Mouse (Mus musculus) stomach, embryonic 14.5 days (tissue): ENCODE results near the gene Ptprg. TPM values are rescaled to one million over a fixed set of nuclear protein-coding genes. Genes with fewer than 3 reads are reported as not detected.

Experiments used
- ATAC-seq: fragments of 200-750 bp; cut with Nextera tagmentation; 2 replicates; pipeline ENCODE4 v1.8.0; 2017; ENCODE audit warnings: low read depth, moderate TSS enrichment; ENCODE audit not compliant: insufficient number of reproducible peaks, insufficient read depth, low FRiP score
- H3K27ac ChIP-seq: fragments of 300-500 bp; sonication (generic); 2 replicates; pipeline ENCODE4 v1.5.1; 2014; ENCODE audit warnings: mild to moderate bottlenecking, low read length, moderate library complexity, mixed read lengths
- H3K27me3 ChIP-seq: fragments of 300-500 bp; sonication (generic); 2 replicates; pipeline ENCODE4 v1.6.1; 2014; ENCODE audit warnings: low read length, control low read depth, mixed read lengths; ENCODE audit not compliant: control insufficient read depth, insufficient read depth
- H3K36me3 ChIP-seq: fragments of 300-500 bp; sonication (generic); 2 replicates; pipeline ENCODE4 v1.6.1; 2014; ENCODE audit warnings: mild to moderate bottlenecking, control low read depth, low read length, moderate library complexity, mixed read lengths; ENCODE audit not compliant: control insufficient read depth, insufficient read depth
- H3K4me1 ChIP-seq: fragments of 300-500 bp; sonication (generic); 2 replicates; pipeline ENCODE4 v1.6.1; 2014; ENCODE audit warnings: low read length, control low read depth, mixed read lengths; ENCODE audit not compliant: control insufficient read depth, insufficient read depth
- H3K4me2 ChIP-seq: fragments of 300-500 bp; sonication (generic); replicated peaks from 2 replicates; pipeline ENCODE4 v1.6.1; 2014; ENCODE audit warnings: low read depth, low read length, control low read depth
- H3K4me3 ChIP-seq: fragments of 300-500 bp; sonication (generic); 2 replicates; pipeline ENCODE4 v1.5.1; 2014; ENCODE audit warnings: low read depth, low read length, control low read depth
- H3K9ac ChIP-seq: fragments of 300-500 bp; sonication (generic); replicated peaks from 2 replicates; pipeline ENCODE4 v1.6.1; 2014; ENCODE audit warnings: low read depth, mild to moderate bottlenecking, control low read depth, low read length, moderate library complexity, mixed read lengths
- H3K9me3 ChIP-seq: fragments of 300-500 bp; sonication (generic); 2 replicates; pipeline ENCODE4 v1.6.1; 2016; ENCODE audit warnings: low read depth, low read length, control low read depth; ENCODE audit not compliant: control insufficient read depth
- WGBS: fragments of 180-500 bp; shearing (Covaris S2); extraction: QIAGEN DNeasy Blood & Tissue Kit; methylation state at CpG from one replicate; pipeline ENCODE4 v1.1.7; 2014; 5-methylcytosine and 5-hydroxymethylcytosine counted together
- polyA plus RNA-seq: library from polyadenylated mRNA; unstranded; fragments of >200 nt; fragmentation: Nextera tagmentation; extraction: Ambion mirVana; gene quantifications from 2 replicates; pipeline ENCODE4 v1.2.1, GENCODE M21; 2014

Ptprg gene
- polyA plus RNA-seq, 1 experiment from 2014 or later, result 31.3 TPM

GRCm38 (mm10) chr14:11560641-11561232 lies 7.4 kb downstream of the Ptprg start:
- Histone ChIP-seq H3K4me2 (no peak overlapping the region), H3K36me3 (no peaks in the 10 kb centered on the region), H3K4me3 (no peak overlapping the region), H3K27ac (no peak overlapping the region), H3K4me1 (peaks cover 18% of the 10 kb centered on the region), H3K9ac (no peak overlapping the region), H3K9me3 (no peaks in the 10 kb centered on the region), H3K27me3 (no peaks in the 10 kb centered on the region)
- WGBS, result 47% methylated on average over 8 of the region's 8 CpGs
- no peak for ATAC-seq

GRCm38 (mm10) chr14:11561397-11561796 lies 8.1 kb downstream of the Ptprg start:
- Histone ChIP-seq H3K9ac (no peak overlapping the region), H3K4me3 (no peak overlapping the region), H3K27ac (no peak overlapping the region), H3K27me3 (no peaks in the 10 kb centered on the region), H3K4me2 (no peak overlapping the region), H3K4me1 (peaks cover 11% of the 10 kb centered on the region), H3K9me3 (no peaks in the 10 kb centered on the region), H3K36me3 (no peaks in the 10 kb centered on the region)
- WGBS, result 87% methylated on average over 4 of the region's 4 CpGs
- ATAC-seq, result no peak

GRCm38 (mm10) chr14:11562870-11563269 lies 9.5 kb downstream of the Ptprg start:
- ATAC-seq, result no peak
- 0 out of 2 replicates have a peak, but pooled peaks cover 4% of the 10 kb centered on the region for H3K4me1 ChIP-seq
- H3K27me3 ChIP-seq, result no peaks in the 10 kb centered on the region
- no peaks in the 10 kb centered on the region for H3K9me3 ChIP-seq
- H3K9ac ChIP-seq, result no peak overlapping the region
- H3K36me3 ChIP-seq, result no peaks in the 10 kb centered on the region
- H3K4me3 ChIP-seq, result no peak overlapping the region
- no peak overlapping the region for H3K27ac ChIP-seq
- 87% methylated on average over 2 of the region's 2 CpGs for WGBS
- H3K4me2 ChIP-seq, result no peak overlapping the region

GRCm38 (mm10) chr14:11563656-11564055 lies 10.3 kb downstream of the Ptprg start:
- 90% methylated on average over 5 of the region's 5 CpGs for WGBS
- no peak overlapping the region for H3K4me2 ChIP-seq
- no peak for ATAC-seq
- no peaks in the 10 kb centered on the region for H3K9me3 ChIP-seq
- H3K36me3 ChIP-seq, result no peaks in the 10 kb centered on the region
- H3K27me3 ChIP-seq, result no peaks in the 10 kb centered on the region
- no peak overlapping the region for H3K9ac ChIP-seq
- H3K27ac ChIP-seq, result no peak overlapping the region
- 0 out of 2 replicates have a peak, but pooled peaks cover 4% of the 10 kb centered on the region for H3K4me1 ChIP-seq
- no peak overlapping the region for H3K4me3 ChIP-seq

GRCm38 (mm10) chr14:11564456-11564855 lies 11.1 kb downstream of the Ptprg start:
- 0 out of 2 replicates have a peak, but pooled peaks cover 4% of the 10 kb centered on the region for H3K4me1 ChIP-seq
- ATAC-seq, result no peak
- H3K36me3 ChIP-seq, result no peaks in the 10 kb centered on the region
- WGBS, result 45% methylated on average over 3 of the region's 3 CpGs
- no peaks in the 10 kb centered on the region for H3K9me3 ChIP-seq
- no peak overlapping the region for H3K9ac ChIP-seq
- no peak overlapping the region for H3K4me3 ChIP-seq
- no peak overlapping the region for H3K27ac ChIP-seq
- H3K27me3 ChIP-seq, result no peaks in the 10 kb centered on the region
- no peak overlapping the region for H3K4me2 ChIP-seq

- H3K4me1 ChIP-seq, result 0 out of 2 replicates have a peak, but pooled peaks cover 4% of the 10 kb centered on the region
- H3K9ac ChIP-seq, result no peak overlapping the region
- H3K4me3 ChIP-seq, result no peak overlapping the region
- no peak for ATAC-seq
- WGBS, result 93% methylated on average over 3 of the region's 3 CpGs
- no peaks in the 10 kb centered on the region for H3K9me3 ChIP-seq
- H3K27me3 ChIP-seq, result no peaks in the 10 kb centered on the region
- H3K36me3 ChIP-seq, result no peaks in the 10 kb centered on the region
- H3K4me2 ChIP-seq, result no peak overlapping the region
- H3K27ac ChIP-seq, result no peak overlapping the region
These were observed 12.0 kb downstream of the Ptprg start for GRCm38 (mm10) chr14:11565283-11565682.

GRCm38 (mm10) chr14:11569734-11570133 lies 16.4 kb downstream of the Ptprg start:
- H3K4me3 ChIP-seq, result no peak overlapping the region
- no peak overlapping the region for H3K27ac ChIP-seq
- H3K36me3 ChIP-seq, result no peaks in the 10 kb centered on the region
- ATAC-seq, result no peak
- H3K9me3 ChIP-seq, result no peaks in the 10 kb centered on the region
- no peak overlapping the region for H3K9ac ChIP-seq
- H3K27me3 ChIP-seq, result no peaks in the 10 kb centered on the region
- H3K4me1 ChIP-seq, result no peaks in the 10 kb centered on the region
- WGBS, result 35% methylated on average over 2 of the region's 2 CpGs
- no peak overlapping the region for H3K4me2 ChIP-seq

- no peaks in the 10 kb centered on the region for H3K9me3 ChIP-seq
These were observed 18.5 kb downstream of the Ptprg start for GRCm38 (mm10) chr14:11571766-11572394.

More at GRCm38 (mm10) chr14:11571766-11572394, 18.5 kb downstream of the Ptprg start:
- H3K27ac ChIP-seq, result no peak overlapping the region
- ATAC-seq, result no peak
- no peaks in the 10 kb centered on the region for H3K4me1 ChIP-seq
- WGBS, result 64% methylated on average over 11 of the region's 11 CpGs
- H3K27me3 ChIP-seq, result no peaks in the 10 kb centered on the region
- H3K4me3 ChIP-seq, result no peak overlapping the region
- H3K4me2 ChIP-seq, result no peak overlapping the region
- H3K36me3 ChIP-seq, result no peaks in the 10 kb centered on the region
- no peak overlapping the region for H3K9ac ChIP-seq
